Mouse (Mus musculus) CD4-positive, CD25-positive, alpha-beta regulatory T cell, adult 4 months (primary cell): ENCODE data around the gene Wnt5b. TPM values are rescaled to one million over a fixed set of nuclear protein-coding genes. Genes with fewer than 3 reads are reported as not detected.
"Not testable (repeated sequence)": the region's sequence is repeated elsewhere in the genome, so short reads cannot be mapped to it uniquely, and the experiment has no call there.

ENCODE experiments used
- ATAC-seq: one replicate; pipeline ENCODE4 v1.8.0; 2017
- polyA plus RNA-seq, 2 experiments: library from polyadenylated mRNA; unstranded; fragments of 100-300 nt; shearing (Covaris generic); gene quantifications; one replicate each; pipeline ENCODE4 v1.2.1; 2017

The Wnt5b gene
- polyA plus RNA-seq, 2 experiments from 2014 or later, result 0.20 TPM; not detected in 1

DNA sequence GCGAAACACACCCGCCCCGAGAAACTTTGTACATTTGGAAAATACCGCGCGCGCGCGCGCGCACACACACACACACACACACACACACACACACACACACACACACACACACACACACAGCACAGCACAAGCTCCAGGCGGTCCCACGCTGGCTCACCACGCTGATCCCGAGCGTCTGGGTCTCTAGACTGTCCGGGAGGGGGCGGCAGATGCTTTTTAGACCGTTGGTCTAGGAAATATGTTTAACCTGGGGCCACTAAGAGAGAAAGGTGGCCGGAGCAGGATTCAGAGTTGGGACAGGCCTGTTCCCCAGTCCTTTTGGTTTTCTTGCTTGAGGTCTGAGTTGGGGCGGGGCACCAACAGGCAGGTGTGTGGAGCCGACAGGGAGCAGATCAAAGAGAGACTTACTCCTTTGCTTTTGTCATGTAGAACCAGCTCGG lies 95.1 kb downstream of the Wnt5b start:
- no peak for ATAC-seq

DNA sequence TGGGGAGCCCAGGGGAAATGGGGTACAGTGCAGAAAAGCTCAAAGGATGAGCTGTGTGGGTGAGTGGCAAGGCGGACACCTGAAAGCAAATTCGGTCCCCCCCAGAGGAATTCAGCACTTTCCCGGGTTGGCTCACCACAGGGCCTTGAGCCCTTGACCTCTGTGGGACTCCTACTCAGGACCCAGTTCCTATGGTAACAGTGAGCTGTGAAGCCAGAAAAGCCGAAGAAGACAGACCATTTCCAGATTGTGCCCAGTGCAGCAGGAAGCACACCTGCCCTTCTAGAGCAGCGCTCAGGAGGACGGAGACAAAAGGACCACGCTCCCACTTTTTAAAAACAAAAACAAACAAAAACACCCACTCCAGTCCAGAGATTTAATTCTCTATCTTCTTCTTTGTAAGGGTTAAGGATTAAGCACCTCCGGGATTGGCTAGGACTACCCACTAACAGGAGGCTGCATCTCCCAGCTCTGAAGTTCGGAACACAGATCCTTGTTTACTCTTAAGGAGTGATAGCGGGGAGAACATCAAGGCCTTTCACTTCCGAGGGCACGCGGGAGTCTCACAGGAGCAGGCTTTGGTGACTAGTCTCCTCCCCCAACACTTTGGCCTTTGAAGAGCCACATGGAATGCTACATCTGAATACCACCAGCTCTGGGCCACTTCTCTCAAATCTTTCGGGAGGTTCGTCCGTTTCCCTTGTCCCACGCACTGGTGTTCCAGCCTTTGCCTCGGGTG lies 95.7 kb downstream of the Wnt5b start:
- peak; percentile 19 for ATAC-seq

DNA sequence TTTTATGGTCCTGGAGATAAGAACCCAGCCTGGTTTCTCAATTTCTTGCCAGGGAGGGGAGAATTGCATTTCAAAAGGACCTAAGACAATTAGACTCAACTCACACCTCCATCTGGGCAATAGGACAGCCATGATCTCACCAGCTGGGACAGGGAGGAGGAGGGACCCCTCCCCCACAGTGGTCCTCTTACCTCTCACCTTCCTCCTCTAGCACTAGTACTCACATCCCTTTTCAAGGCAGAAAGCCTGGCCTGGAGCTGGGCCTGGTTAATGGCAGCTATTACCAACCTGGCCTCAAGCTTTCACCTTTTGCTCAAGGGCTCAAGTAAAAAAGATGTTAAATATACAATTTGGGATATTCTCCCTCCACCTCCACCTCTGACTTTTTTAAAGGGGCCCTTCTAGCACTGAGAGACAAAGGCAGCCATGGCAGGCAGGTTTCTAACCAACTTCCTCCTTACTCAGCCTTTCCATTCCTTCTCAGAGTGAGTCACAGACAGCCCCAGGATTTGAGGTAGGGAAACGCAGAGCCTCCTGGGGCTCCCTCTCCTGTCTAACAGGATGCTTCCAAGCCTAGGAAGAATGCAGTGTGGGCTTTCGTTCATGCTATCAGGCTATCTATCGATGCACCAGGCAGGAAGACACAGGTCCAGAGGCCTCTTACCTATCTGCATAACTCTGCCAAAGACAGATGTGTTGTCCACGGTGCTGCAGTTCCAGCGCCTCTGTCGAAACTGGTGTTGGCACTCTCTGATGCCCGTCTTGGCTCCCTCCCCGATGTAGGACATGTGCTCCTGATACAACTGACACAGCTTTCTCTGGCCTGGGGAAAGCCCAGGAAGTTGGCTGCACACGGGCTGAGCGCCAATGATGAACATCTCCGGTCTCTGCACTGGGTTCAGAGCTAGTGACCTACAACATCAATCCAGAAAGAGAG lies 98.2 kb downstream of the Wnt5b start:
- ATAC-seq, result no peak

DNA sequence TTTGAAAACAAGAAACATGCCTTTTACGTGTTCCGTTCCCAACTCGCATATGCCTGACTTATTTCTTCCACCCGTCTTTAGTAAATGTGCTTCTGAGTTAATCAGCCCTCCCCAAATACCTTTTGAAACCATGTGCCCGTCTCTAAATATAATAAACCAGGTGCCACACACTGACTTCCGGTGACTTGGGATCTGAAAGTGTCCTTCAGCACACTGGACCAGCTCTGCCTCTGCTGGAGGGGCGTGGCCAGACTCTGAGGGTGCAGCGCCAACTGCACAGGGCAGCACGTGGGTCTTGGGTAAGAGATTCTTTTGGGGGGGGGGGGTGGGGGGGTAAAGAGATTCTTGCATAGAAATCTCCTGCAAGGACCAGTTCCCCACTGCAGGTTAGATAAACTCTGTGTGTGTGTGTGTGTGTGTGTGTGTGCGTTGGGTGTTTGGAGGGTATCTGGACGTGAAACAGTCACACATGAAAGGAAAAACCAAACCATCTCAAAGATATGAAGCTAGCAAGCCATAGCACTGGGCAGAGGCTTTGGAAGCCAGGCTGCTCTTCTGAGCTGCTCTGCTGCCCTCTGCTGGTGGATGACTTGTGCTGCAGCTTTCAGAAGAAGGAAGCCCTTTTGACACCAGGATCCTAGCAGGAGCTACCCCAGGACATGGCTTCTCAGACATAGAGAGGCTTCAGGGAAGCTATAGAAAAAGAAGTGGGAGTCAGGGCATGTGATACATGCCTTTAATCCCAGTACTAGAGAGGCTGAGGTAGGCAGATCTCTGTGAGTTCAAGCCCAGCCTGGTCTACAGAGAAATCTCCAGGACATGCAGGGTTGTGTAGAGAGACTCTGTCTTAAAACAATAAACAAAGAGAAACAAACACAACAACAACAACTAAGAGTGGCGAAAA lies 100.2 kb downstream of the Wnt5b start:
- ATAC-seq, result peak; percentile 86

DNA sequence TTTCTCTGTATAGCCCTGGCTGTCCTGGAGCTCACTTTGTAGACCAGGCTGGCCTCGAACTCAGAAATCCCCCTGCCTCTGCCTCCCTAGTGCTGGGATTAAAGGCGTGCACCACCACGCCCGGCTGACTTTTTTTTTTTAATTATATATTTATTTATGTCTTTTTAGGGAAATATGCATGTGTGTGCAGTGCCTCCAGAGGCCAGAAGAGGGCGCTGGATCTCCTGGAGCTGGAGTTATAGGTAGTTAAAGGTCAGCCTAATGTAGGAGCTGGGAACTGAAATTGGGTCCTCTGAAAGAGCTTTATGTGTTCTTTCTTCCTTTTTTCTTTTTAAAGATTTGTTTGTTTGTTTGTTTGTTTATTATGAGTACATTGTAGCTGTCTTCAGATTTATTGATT lies 101.4 kb downstream of the Wnt5b start:
- not testable (repeated sequence) for ATAC-seq

DNA sequence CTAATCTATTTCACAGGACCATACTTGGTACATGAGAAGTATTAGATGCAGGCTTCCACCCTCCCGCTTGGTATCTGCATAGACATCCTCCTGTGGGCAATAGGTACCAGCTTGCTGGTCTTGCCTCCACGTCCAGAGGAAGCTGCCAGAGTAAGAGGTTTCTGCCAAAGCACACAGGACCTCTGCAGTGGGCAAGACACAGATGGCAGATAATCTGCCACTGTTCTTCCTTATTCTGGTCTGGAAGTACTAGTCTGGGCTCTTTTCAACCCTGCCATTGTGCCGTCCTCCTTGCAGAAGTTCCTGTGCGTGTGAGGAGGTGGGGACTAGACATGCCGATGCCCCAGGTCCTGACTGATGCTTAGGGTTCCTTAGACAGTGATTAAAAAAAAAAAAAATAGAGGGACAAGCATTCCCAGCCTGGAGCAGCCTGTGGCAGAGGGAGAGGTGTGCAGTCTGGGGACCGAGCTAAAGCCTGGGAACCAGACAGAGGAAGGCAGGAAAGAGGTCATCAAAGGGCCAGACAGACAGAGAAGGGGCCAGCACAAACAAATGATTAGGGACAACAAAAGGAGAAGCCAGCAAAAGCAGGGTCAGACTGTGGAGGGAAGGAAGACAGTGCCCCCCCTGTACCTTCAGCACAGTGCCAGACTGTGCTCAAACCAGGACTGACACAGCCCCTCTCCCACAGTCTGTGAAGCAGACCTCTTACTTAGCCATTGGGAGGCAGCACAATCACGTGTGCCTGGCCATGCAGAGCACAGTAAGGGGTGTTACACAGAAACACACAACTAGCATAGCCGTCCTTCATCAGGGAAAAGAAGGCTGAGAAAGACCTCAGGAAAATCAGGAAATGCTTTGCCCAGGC lies 106.0 kb downstream of the Wnt5b start:
- no peak for ATAC-seq

DNA sequence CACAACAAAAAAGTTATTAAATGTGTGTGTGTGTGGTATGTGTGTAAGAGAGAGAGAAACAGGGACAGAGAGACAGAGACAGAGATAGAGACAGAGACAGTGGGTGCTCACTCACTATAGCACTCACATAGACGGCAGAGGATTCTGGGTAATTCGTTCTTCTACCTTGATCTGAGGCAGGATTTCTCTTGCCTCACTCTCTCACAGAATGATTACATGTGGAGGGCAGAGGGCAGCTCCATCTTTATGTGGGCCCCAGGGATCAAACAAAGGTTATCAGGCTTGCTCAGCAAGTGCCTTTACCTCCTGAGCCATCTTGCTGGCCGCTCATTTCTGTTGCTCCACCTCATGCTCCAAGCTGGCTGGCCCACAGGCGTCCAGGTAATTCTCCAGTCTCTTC lies 109.8 kb downstream of the Wnt5b start:
- ATAC-seq, result no peak

DNA sequence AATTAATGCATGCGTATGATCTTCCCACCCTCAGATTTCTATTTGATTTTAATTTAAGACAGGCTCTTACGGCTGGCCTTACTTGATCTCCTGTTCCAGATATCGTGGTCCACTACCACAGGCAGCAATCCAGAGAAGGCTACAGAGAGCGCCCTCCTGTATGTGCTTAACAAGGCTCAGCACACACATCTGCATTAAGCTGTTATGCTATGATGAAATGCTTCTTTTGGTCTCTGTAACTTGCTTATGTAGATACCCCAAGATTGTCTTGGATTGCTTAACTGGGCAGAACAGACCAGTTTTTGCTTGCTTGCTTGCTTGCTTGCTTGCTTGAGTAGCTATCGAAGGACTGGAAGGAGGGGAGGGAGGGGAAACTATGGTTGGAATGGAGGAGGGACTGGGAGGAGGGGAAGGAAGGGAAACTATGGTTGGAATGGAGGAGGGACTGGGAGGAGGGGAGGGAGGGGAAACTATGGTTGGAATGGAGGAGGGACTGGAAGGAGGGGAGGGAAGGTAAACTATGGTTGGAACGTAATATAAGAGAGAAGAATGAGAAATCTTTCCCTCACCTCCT lies 112.3 kb downstream of the Wnt5b start:
- no peak for ATAC-seq

DNA sequence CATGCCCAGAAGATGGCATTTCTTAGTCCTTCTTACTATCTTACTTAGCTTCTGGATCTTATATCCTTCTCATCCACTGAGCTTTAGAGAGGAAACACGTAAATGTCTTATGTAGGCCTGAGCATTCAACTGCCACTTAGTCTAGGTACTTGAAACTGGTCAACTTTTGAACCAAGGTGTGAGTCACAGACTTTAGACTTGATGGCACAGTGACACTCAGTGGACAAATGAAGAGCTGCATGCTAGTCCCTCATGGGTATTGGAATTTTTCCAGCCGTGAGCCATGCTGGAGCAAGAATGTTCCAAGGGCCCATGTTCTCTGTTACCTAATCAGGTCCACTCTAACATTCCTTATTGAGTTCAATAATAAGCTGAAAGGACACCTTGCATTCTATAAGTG lies 113.6 kb downstream of the Wnt5b start:
- ATAC-seq, result peak; percentile 43

DNA sequence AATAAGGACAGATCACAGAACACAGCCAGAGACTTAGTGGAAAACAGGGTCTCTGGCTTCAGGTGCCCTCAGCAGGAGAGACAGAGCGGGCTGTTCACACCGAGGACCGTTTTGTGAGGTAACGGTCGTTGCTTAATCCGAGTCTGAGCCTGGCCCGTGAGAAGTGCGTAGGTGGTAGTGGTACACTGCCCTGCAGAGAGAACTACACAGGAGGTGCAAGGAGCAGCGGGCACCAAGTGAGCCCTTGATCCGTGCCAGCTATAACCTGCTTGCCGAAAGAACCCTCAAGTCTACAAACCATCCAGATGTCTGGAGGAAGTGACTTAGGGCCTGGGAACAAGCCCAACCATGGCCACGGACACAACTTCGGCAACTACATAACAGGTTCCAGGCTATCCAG lies 114.8 kb downstream of the Wnt5b start:
- ATAC-seq, result no peak

DNA sequence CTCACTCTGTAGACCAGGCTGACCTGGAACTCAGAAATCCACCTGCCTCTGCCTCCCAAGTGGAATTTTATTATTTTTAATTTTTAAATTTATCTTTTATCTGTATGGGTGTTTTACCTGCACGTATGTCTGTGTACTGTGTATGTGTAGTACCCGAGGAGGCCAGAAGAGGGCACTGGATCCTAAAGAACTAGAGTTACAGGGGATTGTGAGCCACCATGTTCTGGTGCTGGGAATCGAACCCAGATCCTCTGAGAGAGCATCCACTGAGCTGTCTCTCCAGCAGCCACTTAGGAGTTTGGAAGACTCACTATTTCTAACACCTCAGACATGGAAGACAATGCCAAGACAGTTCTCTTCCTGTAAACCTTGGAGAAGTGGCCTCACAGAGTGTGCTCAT lies 115.5 kb downstream of the Wnt5b start:
- no peak for ATAC-seq

DNA sequence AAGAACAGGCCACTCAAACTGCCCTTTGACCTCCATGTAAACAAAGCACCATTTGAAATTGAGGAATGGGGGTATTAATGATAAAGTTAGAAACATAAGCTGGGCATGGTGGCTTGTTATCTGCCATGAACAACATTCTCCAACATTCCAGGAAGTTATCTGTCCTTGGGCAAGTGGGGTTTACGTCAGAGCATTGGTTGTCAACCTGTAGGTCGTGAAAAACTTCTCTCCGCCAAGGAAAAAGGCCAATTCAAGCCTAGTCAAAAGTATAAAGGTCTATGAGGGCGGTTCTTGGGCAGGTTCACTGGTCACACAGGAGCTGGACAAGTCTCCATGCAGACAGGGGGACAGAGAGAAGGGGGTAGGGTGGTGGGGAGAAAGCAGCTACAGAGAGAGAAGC lies 123.1 kb downstream of the Wnt5b start:
- ATAC-seq, result no peak

DNA sequence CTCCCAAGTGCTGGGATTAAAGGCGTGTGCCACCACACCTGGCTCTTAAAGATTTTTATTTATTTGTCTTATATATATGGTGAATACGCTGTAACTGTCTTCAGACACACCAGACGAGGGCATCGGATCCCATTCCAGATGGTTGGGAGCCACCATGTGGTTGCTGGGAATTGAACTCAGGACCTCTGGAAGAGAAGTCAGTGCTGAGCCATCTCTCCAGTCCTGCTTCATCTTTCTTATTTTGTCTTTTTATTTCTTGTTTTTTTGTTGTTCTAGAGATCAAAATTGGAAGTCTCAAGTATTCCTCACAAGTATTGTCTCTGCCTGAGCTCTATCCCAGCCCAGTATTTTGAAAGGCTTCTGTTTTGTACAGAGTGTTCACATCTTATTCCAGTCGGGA lies 123.8 kb downstream of the Wnt5b start:
- ATAC-seq, result no peak

DNA sequence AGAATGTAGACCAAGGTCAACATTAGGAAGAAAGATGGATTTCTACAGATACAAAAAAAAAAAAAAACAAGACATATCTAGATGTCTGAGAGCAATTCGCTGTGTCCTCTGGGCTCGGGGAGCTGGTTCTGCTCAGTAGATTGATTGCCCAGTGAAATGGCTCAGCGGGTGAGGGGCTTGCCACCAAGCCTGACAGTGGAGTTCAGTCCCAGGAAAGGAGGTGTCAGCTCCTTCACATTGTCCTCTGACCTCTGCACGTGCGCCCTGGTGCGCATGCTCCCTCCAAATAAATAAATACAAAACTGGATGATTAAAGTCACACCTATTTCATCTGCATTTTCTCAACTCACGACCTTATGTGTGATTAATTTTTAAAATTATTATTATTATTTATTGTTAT lies 124.7 kb downstream of the Wnt5b start:
- no peak for ATAC-seq

DNA sequence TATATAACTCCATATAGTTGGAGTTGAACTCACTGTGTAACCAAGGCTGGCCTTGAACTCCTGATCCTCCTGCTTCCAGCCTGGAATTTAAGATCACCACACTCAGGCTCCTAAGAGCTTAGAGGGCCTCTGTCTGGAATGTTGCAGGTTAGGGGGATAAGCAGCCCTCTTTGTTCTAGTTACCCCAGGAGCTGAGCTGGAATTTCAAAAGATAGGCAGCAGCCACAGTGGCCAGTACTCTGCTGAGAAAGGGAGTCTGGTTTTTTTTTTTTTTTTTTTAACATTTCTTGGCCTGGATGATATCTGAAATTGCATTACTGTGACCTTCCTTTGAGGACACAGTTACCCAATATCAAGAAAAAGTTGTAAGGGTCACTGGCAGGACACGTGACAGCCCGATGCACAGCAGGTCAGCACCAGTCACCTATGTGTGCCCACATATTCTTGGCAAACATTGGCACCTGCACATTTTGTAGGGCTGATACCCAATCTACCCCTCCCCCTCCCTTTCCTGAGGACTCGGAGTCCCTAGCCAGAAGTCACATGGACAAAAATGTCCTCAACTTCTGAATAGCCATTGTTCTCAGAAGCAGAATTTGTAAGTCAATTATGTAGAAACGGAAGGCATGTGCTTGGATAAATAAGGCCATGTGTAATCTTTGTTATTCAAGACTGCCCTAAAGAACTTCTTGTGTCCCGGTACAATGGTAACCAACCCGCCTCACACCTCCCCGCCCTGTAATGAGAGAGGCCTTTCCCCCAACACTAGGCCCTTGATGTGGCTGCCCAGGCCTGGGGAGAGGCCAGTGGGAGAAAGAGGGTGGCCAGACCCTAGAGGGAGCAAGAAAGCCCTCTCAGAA lies 125.5 kb downstream of the Wnt5b start:
- no peak for ATAC-seq

DNA sequence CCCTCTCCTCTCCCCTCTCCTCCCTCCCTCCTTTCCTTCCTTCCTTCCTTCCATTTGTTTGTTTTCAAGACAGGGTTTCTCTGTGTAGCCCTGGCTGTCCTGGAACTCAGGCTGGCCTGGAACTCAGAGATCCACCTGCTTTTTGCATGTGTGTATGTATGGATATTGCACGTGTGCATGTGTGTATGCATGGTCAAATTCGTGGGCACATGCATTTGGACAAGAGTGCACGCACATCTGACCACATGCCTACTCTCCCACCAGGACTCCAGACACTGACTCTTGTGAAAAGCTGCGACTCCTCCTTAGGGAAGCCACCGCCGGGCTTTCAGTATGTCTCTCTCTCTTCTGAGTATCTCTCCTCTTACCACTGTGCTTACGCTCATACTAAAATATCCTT lies 126.3 kb downstream of the Wnt5b start:
- no peak for ATAC-seq

DNA sequence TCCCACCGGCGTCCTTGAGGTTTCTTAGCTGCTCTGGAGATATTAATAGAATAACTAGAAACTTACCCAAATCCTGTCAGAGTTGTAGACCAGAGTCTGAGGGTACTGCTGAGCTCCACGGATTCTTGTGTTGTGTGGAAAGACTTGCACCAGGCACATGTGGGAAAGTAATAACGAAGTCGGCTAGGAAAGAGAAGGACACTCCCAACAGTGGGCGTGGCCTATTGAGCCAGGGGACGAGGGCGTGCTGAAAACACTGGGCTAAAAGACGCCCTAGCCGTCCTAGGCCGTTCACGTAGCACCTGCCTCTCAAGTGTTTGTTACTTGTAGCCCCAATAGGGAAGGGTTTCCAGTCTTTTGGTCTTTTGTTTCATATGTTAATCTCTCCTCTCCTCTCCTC lies 126.8 kb downstream of the Wnt5b start, which contains the start of gene Adipor2:
Adipor2 (minus strand) TSS at position 351 of the 400 bp plus-strand sequence.
- ATAC-seq, result no peak

DNA sequence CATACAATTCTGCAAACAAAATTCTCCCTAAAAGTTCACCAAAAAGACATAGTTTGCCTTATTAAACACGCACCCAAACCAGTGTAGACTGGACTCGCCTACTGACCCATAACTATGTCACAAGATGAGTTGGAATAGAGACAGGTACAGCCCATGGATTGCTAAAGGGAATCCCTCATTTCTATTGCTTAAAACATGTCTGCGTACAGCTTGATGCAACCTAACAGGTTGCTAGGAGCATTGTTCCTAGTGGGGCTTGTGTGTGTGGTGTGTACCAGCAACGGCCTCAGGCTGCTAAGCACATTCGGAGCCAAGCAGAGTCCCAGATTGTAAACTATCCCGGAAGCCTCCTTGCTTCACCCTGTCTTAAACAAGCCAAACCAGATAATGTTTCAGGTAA lies 127.5 kb downstream of the Wnt5b start:
- ATAC-seq, result no peak

DNA sequence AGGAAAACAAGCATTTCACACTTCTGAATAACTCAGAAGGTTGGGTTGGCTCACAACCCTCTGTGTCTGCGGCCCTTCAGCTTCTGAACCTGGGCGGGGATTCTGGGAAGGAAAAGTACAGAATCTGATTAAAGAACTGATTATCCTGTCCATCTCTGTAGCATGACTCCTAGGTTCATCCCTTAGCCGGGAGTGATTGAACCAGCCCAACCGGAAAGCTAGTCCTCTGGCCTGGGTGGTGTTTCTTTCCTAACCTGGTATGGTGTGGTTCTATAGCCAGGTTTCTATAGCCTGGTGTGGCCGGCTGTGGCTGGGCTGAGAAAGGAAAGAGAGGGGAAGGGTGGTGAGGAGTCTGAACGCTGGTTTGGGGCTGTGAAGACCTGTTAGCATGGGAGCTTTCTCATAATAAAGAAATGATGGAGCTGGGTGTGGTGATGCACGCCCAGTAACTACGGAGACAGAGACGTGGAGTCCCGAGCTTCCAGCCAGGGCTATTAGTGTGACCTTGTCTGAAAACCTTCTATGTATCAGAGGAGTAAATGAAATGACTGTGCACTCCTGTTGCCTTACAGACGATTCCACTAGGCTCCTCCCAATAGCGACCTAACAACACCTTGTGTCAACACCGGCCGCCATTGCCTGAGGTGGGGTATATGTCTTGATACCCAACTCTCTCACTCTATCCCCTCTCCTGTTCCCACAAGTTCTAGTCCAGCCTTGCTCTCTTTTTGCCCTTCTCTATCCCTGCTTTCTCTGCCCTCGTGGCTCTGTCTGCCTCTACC lies 129.7 kb downstream of the Wnt5b start:
- ATAC-seq, result no peak
